ENCODE assay signal across 9 mouse cellular contexts in the genomic region with DNA sequence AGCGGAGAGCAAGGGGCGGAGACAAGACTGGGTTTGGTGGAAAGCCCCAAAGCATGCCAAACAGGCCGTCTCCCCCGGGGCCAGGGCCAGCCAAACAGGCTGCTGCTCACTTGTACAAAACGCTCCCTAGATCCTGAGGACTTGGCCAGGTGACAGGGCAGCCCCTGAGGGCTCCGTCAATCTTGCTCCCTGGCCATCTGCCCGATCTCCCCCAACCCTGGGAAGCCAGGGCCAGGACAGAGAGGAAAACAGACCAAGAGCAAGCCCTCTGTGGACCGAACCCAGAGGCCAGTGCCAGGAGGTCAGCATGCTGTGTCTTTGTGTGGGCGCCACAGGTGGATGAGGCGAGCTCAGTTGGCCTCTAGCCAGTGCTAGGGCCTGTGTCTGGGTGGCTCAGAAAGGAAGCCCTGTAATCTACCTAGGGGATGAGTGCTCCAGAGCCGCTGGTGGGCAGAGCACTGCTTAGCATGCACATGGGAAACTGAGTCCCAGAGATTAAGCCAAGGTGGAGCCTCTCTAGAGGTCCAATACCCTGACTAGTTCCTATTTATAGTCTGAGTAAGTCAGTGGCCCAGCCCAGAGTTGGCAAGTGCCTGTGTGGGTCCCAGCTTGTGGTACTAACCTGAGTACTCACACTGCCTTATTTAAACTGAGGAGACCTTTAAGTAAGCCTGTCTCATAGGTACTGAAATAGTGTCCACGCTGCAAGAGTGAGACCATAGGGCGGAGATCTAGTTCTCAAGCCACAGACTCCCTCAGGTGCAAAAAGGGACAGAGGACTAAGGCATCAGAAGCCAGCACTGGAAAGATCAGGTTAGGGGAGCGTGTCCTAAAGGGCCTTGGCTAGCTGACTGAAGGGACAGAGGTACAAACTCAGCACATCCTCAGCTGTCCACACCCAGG. TPM values are rescaled to one million over a fixed set of nuclear protein-coding genes. Genes with fewer than 3 reads are reported as not detected.
DNase-seq lines count a peak whose midpoint lies in the region; ATAC-seq and TF ChIP-seq lines count a peak whose summit lies in the region.
"Had no signal": no experiment of that assay in that cellular context is flagged by ENCODE, and none has a peak within 500 bp of the region (broad histone marks: within the 10 kb centered on the region; RNA-seq: fewer than 3 reads in every experiment).

No protein-coding gene starts in this region.

- H3K9me3 ChIP-seq in heart, embryonic 14.5 days (ENCODE audit: control insufficient read depth, low read length), result no peaks in the 10 kb centered on the region
- no peaks in the 10 kb centered on the region for H3K9me3 ChIP-seq in stomach, postnatal 0 days (ENCODE audit: control insufficient read depth, low read length)
- H3K9me3 ChIP-seq in intestine, embryonic 15.5 days, result no peaks in the 10 kb centered on the region

- 0 out of 2 replicates have a peak, but pooled peaks cover 10% of the 10 kb centered on the region for H3K36me3 ChIP-seq in heart, embryonic 14.5 days (ENCODE audit: control insufficient read depth, insufficient read depth, low read length)
- no peaks in the 10 kb centered on the region for H3K36me3 ChIP-seq in stomach, postnatal 0 days (ENCODE audit: control insufficient read depth, insufficient read depth, low read length)
- H3K36me3 ChIP-seq in intestine, embryonic 15.5 days, result no peaks in the 10 kb centered on the region

- TF ChIP-seq CTCF in stomach, postnatal 0 days (IDR thresholded peaks at IDR 0.05; ENCODE audit: low read depth), result no peak

- ATAC-seq in heart, embryonic 14.5 days (ENCODE audit: insufficient number of reproducible peaks, insufficient read depth, low FRiP score, low read depth), result 0 out of 2 replicates have a peak, but pooled peaks have one; percentile 13
- no peak for ATAC-seq in stomach, postnatal 0 days (ENCODE audit: low FRiP score, low TSS enrichment)
- no peak for ATAC-seq in intestine, embryonic 15.5 days

- no peak overlapping the region for H3K9ac ChIP-seq in heart, embryonic 14.5 days (ENCODE audit: low read length)
- H3K9ac ChIP-seq in stomach, postnatal 0 days (ENCODE audit: low read length), result no peak overlapping the region
- no peak overlapping the region for H3K9ac ChIP-seq in intestine, embryonic 15.5 days

- H3K4me2 ChIP-seq in heart, embryonic 14.5 days (ENCODE audit: low read length), result no peak overlapping the region
- H3K4me2 ChIP-seq in stomach, postnatal 0 days (replicated peaks; ENCODE audit: low read depth), result no peak overlapping the region
- H3K4me2 ChIP-seq in intestine, embryonic 15.5 days (replicated peaks), result no peak overlapping the region

- H3K4me3 ChIP-seq in heart, embryonic 14.5 days (ENCODE audit: control insufficient read depth in 1 of 2, insufficient read depth in 1 of 2, low read depth in 1 of 2, low read length in 2 of 2), result no peak overlapping the region
- H3K4me3 ChIP-seq in stomach, postnatal 0 days (ENCODE audit: low read depth, low read length), result no peak overlapping the region
- no peak overlapping the region for H3K4me3 ChIP-seq in intestine, embryonic 15.5 days (replicated peaks)

- 0 out of 2 replicates have a peak, but pooled peaks cover 3% of the 10 kb centered on the region for H3K27me3 ChIP-seq in heart, embryonic 14.5 days (ENCODE audit: control insufficient read depth, insufficient read depth, low read length)
- no peaks in the 10 kb centered on the region for H3K27me3 ChIP-seq in stomach, postnatal 0 days (ENCODE audit: control insufficient read depth, insufficient read depth, low read length)
- H3K27me3 ChIP-seq in intestine, embryonic 15.5 days (replicated peaks), result no peaks in the 10 kb centered on the region

- no peak overlapping the region for H3K27ac ChIP-seq in heart, embryonic 14.5 days (replicated peaks in 1 of 2; ENCODE audit: control insufficient read depth in 1 of 2, insufficient read depth in 1 of 2, low read depth in 2 of 2, low read length in 2 of 2)
- no peak overlapping the region for H3K27ac ChIP-seq in stomach, postnatal 0 days (replicated peaks)
- no peak overlapping the region for H3K27ac ChIP-seq in intestine, embryonic 15.5 days

- TF ChIP-seq EP300 in stomach, postnatal 0 days (optimal IDR thresholded peaks at IDR 0.05), result no peak

- intact Hi-C loops in heart, postnatal 25 days (cut with DNase I), result loop anchor here (5.0 kb wide), 1 partner anchor 59 kb away; no protein-coding TSS in a partner anchor

- H3K4me1 ChIP-seq in heart, embryonic 14.5 days (ENCODE audit: control insufficient read depth in 2 of 2, insufficient read depth in 2 of 2, low read length in 2 of 2), result peaks cover 15 to 26% of the 10 kb centered on the region in 2 experiments; a peak in 3 of 4 replicates
- H3K4me1 ChIP-seq in stomach, postnatal 0 days (replicated peaks; ENCODE audit: control insufficient read depth, insufficient read depth), result no peaks in the 10 kb centered on the region
- H3K4me1 ChIP-seq in intestine, embryonic 15.5 days (replicated peaks), result peaks cover 7% of the 10 kb centered on the region; the same call in 1 of the 2 replicates

- 67% methylated on average over 14 of the region's 14 CpGs for WGBS in heart, embryonic 14.5 days
- WGBS in stomach, postnatal 0 days, result 62% methylated on average over 14 of the region's 14 CpGs
- 79% methylated on average over 14 of the region's 14 CpGs for WGBS in intestine, embryonic 15.5 days

- DNase-seq in heart, postnatal 25 days (ENCODE audit: low spot score), result no peak
- DNase-seq in MN1 (ENCODE audit: low spot score), result peak; percentile 61
- DNase-seq in cerebellum, adult 18-20 months, result peak; percentile 64 to 71
- DNase-seq in gastrocnemius, postnatal 25 days, result peak; percentile 61
- DNase-seq in stomach, postnatal 0 days (ENCODE audit: low spot score), result no peak
- DNase-seq in layer of hippocampus, adult 8-10 months (ENCODE audit: low spot score in 2 of 2), result no peak
- DNase-seq: right cerebral cortex, postnatal 25 days had no signal

RNA-seq across cellular contexts. Expression of gene Gpc1, which starts 6.7 kb away (rescaled TPM):
- 55.3 and 59.7 TPM in 2 replicates for polyA plus RNA-seq in heart, embryonic 14.5 days (2014; fragmentation: Nextera tagmentation; extraction: Ambion mirVana)
- total RNA-seq in heart, postnatal 25 days (2021), result 100 to 1,000 TPM; 366 to 368 TPM
- 100 to 1,000 TPM; 246 to 275 TPM for total RNA-seq in gastrocnemius, postnatal 25 days (2021)
- polyA plus RNA-seq in stomach, postnatal 0 days (2015; fragmentation: Nextera tagmentation; extraction: Ambion mirVana), result 14.0 and 15.5 TPM in 2 replicates
- 36.8 and 37.7 TPM in 2 replicates for polyA plus RNA-seq in intestine, embryonic 15.5 days (2015; fragmentation: Nextera tagmentation; extraction: Ambion mirVana)
- 100 to 1,000 TPM; 120 to 145 (median 132) TPM for total RNA-seq in layer of hippocampus, adult 8-10 months (2022)

Comparison
In these comparisons a context has a peak if more than half of its experiments do, and no peak if none do; other contexts are left out.
1. DNase-seq: peak in MN1 (single experiment), cerebellum, adult 18-20 months (2 of 2) and gastrocnemius, postnatal 25 days (single experiment); none in heart, postnatal 25 days (single experiment), stomach, postnatal 0 days (single experiment) and layer of hippocampus, adult 8-10 months (0 of 2).